Mouse (Mus musculus): ENCODE data around the gene 1500011B03Rik.

DNA sequence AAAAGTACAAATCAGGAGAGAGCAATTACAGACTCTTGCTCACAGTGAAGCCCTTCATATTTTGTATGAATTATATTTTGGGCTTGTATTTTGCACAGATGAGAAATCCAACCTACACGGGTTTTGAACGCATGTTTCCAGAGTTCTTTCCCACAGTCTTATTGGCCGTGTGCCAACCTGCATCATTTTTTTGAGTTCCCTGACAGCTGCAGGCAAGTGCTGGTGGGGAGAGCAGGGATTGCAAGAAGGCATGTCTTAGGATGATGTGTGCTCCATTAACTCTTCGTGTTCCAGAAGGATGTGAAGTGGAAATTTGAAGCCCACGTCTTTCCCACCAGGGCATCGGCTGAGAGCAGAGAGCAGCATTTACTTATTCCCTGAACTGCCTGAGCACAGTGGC is 6.7 kb downstream of the 1500011B03Rik start:
- no peak for TF ChIP-seq EP300 (optimal IDR thresholded peaks at IDR 0.05)
- TF ChIP-seq CTCF (IDR thresholded peaks at IDR 0.05; ENCODE audit: low read depth), result no peak
